In the genomic region with DNA sequence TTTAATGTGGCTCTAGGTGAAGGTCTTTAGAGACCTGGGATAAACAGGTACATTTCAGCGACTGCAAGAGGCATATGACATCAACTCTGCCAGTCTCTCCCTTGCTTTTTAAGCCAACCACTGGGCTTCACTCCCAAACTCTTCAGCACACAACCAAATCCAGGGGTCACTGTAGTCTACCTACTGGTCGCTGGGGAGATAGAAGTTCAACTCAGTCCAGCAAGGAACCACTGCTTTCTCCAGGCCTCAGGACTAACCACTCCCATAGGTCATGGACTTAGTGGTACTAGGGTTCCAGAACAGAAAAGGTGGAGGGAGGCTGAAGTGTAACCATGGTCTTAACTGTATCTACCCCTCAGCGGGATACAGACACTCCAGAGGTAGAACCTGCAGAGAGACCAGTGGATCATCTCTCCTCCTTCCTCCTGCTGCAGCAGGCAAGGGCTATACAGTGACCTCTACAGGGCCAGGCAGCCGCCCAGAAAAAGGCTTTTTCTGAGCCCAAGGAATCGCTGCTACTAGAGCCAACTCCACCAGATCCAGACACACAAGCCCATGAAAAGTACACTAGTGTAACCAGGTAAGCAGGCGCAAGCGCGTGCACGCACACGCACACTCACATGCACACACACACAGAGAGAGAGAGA, we compare ENCODE assay signal across 8 mouse cellular contexts. TPM values are rescaled to one million over a fixed set of nuclear protein-coding genes. Genes with fewer than 3 reads are reported as not detected.
DNase-seq lines count a peak whose midpoint lies in the region; ATAC-seq and TF ChIP-seq lines count a peak whose summit lies in the region.

No protein-coding gene starts in this region.

- H3K27me3 ChIP-seq in embryonic facial prominence, embryonic 15.5 days = no peaks in the 10 kb centered on the region
- 0 out of 2 replicates have a peak, but pooled peaks cover 3% of the 10 kb centered on the region for H3K27me3 ChIP-seq in intestine, embryonic 14.5 days (replicated peaks; ENCODE audit: control insufficient read depth, insufficient read depth, low read length)
- H3K27me3 ChIP-seq in myocyte (ENCODE audit: control insufficient read depth, insufficient read depth, insufficient read length) = no peaks in the 10 kb centered on the region

- H3ac ChIP-seq in myocyte (ENCODE audit: control insufficient read depth, insufficient read length) = no peak overlapping the region

- DNase-seq in kidney, postnatal 10 days = peak; percentile 43
- DNase-seq in kidney, adult 11 months = no peak
- DNase-seq in intestine, embryonic 14.5 days (ENCODE audit: low spot score) = no peak
- no peak for DNase-seq in urinary bladder, adult 2 months (ENCODE audit: low spot score)
- DNase-seq in frontal cortex, postnatal 36 days (ENCODE audit: low spot score in 2 of 2) = no peak
- no peak for DNase-seq in gastrocnemius, postnatal 36 days

- no peak for ATAC-seq in embryonic facial prominence, embryonic 15.5 days (ENCODE audit: insufficient number of reproducible peaks, low FRiP score, low TSS enrichment, low read depth)
- ATAC-seq in intestine, embryonic 14.5 days (replicated peaks; ENCODE audit: low FRiP score, low TSS enrichment, low read depth) = no peak

- 0 out of 2 replicates have a peak overlapping the region, but pooled peaks have one; percentile 55 for H3K27ac ChIP-seq in embryonic facial prominence, embryonic 15.5 days (replicated peaks)
- no peak overlapping the region for H3K27ac ChIP-seq in intestine, embryonic 14.5 days (ENCODE audit: low read depth)

- intact Hi-C loops in gastrocnemius, postnatal 36 days (cut with DNase I) = no loop called here

- TF ChIP-seq POLR2A in myocyte (IDR thresholded peaks at IDR 0.05; ENCODE audit: insufficient read length, low read depth) = no peak

- H3K4me1 ChIP-seq in embryonic facial prominence, embryonic 15.5 days = peaks cover 47% of the 10 kb centered on the region
- peaks cover 20% of the 10 kb centered on the region for H3K4me1 ChIP-seq in intestine, embryonic 14.5 days (replicated peaks; ENCODE audit: control insufficient read depth, insufficient read depth, low read length)

- peak overlapping the region; percentile 80 for H3K4me3 ChIP-seq in embryonic facial prominence, embryonic 15.5 days (replicated peaks)
- peak overlapping the region; percentile 79 for H3K4me3 ChIP-seq in intestine, embryonic 14.5 days (ENCODE audit: low read depth, low read length)
- peak overlapping the region; percentile 5 for H3K4me3 ChIP-seq in myocyte

- WGBS in embryonic facial prominence, embryonic 15.5 days = 81% methylated on average over 10 of the region's 10 CpGs
- WGBS in intestine, embryonic 14.5 days = 67% methylated on average over 10 of the region's 10 CpGs

- H3K4me2 ChIP-seq in embryonic facial prominence, embryonic 15.5 days (replicated peaks) = peak overlapping the region; percentile 91
- H3K4me2 ChIP-seq in intestine, embryonic 14.5 days (ENCODE audit: low read length) = peak overlapping the region; percentile 97
- peak overlapping the region; percentile 87 for H3K4me2 ChIP-seq in myocyte (ENCODE audit: low read depth)

- H3K79me2 ChIP-seq in myocyte (ENCODE audit: control insufficient read depth, insufficient read depth) = no peaks in the 10 kb centered on the region

- no peaks in the 10 kb centered on the region for H3K9me3 ChIP-seq in embryonic facial prominence, embryonic 15.5 days (replicated peaks)
- no peaks in the 10 kb centered on the region for H3K9me3 ChIP-seq in intestine, embryonic 14.5 days (ENCODE audit: control insufficient read depth, low read length)

- no peak overlapping the region for H3K9ac ChIP-seq in embryonic facial prominence, embryonic 15.5 days
- H3K9ac ChIP-seq in intestine, embryonic 14.5 days (ENCODE audit: low read length) = no peak overlapping the region

- H3K36me3 ChIP-seq in embryonic facial prominence, embryonic 15.5 days = peaks cover 8% of the 10 kb centered on the region; the same call in 1 of the 2 replicates
- H3K36me3 ChIP-seq in intestine, embryonic 14.5 days (ENCODE audit: control insufficient read depth, insufficient read depth, low read length) = no peaks in the 10 kb centered on the region
- H3K36me3 ChIP-seq in myocyte (ENCODE audit: control insufficient read depth, insufficient read depth) = no peaks in the 10 kb centered on the region

TF ChIP-seq in myocyte, 11 proteins besides CTCF, POLR2A, EP300 and RAD21:
- no peak for TF ChIP-seq USF1 (IDR thresholded peaks at IDR 0.05; ENCODE audit: low read depth)
- no peak for TF ChIP-seq E2F4 (IDR thresholded peaks at IDR 0.05; ENCODE audit: insufficient read depth)
- TF ChIP-seq CEBPB (IDR thresholded peaks at IDR 0.05; ENCODE audit: insufficient read depth, poor library complexity, severe bottlenecking) = no peak
- no peak for TF ChIP-seq MYOD1 (IDR thresholded peaks at IDR 0.05; ENCODE audit: control insufficient read depth in 1 of 3, insufficient read length in 2 of 3, low read depth in 2 of 3)
- no peak for TF ChIP-seq TCF12 (IDR thresholded peaks at IDR 0.05; ENCODE audit: insufficient read depth, poor library complexity, severe bottlenecking)
- TF ChIP-seq SRF (IDR thresholded peaks at IDR 0.05; ENCODE audit: control insufficient read depth, insufficient read length, low read depth) = no peak
- no peak for TF ChIP-seq MYOG (IDR thresholded peaks at IDR 0.05; ENCODE audit: control insufficient read depth in 1 of 3, insufficient read depth in 1 of 3, insufficient read length in 2 of 3, low read depth in 2 of 3)
- no peak for TF ChIP-seq REST (IDR thresholded peaks at IDR 0.05; ENCODE audit: insufficient read depth, insufficient read length)
- TF ChIP-seq MAX (IDR thresholded peaks at IDR 0.05; ENCODE audit: low read depth) = no peak
- TF ChIP-seq TCF3 (IDR thresholded peaks at IDR 0.05; ENCODE audit: insufficient read length, low read depth) = no peak
- TF ChIP-seq POLR2AphosphoS2 (IDR thresholded peaks at IDR 0.05; ENCODE audit: insufficient read length, low read depth) = no peak

RNA-seq across cellular contexts. Expression of a gene that starts 1.3 kb away (rescaled TPM):
- polyA plus RNA-seq in embryonic facial prominence, embryonic 15.5 days (2015; fragmentation: Nextera tagmentation; extraction: Ambion mirVana) = 64.4 and 65.9 TPM in 2 replicates
- 51.7 and 58.2 TPM in 2 replicates for polyA plus RNA-seq in intestine, embryonic 14.5 days (2014; fragmentation: Nextera tagmentation; extraction: Ambion mirVana)
- 19.1 TPM for polyA plus RNA-seq in myocyte (2012; fragmentation: generic; extraction: Trizol)
- 59.2 and 63.5 TPM in 2 replicates for polyA plus RNA-seq in urinary bladder, adult 2 months (2012; rRNA removed)
- total RNA-seq in gastrocnemius, postnatal 36 days (2021) = 10 to 100 TPM; 27.1 to 36.9 TPM

RNA-seq across cellular contexts. Expression of a gene that starts 9.4 kb away (rescaled TPM):
- 0.36 and 0.56 TPM in 2 replicates for polyA plus RNA-seq in embryonic facial prominence, embryonic 15.5 days (2015; fragmentation: Nextera tagmentation; extraction: Ambion mirVana)
- not detected in 2 replicates for polyA plus RNA-seq in intestine, embryonic 14.5 days (2014; fragmentation: Nextera tagmentation; extraction: Ambion mirVana)
- not detected for polyA plus RNA-seq in myocyte (2012; fragmentation: generic; extraction: Trizol)
- 0.62 and 0.80 TPM in 2 replicates for polyA plus RNA-seq in urinary bladder, adult 2 months (2012; rRNA removed)
- not detected for total RNA-seq in gastrocnemius, postnatal 36 days (2021)

RNA-seq across cellular contexts. Expression of a gene that starts 16.4 kb away (rescaled TPM):
- polyA plus RNA-seq in embryonic facial prominence, embryonic 15.5 days (2015; fragmentation: Nextera tagmentation; extraction: Ambion mirVana) = 22.2 and 25.3 TPM in 2 replicates
- 18.6 and 22.9 TPM in 2 replicates for polyA plus RNA-seq in intestine, embryonic 14.5 days (2014; fragmentation: Nextera tagmentation; extraction: Ambion mirVana)
- 20.2 TPM for polyA plus RNA-seq in myocyte (2012; fragmentation: generic; extraction: Trizol)
- 21.7 and 22.0 TPM in 2 replicates for polyA plus RNA-seq in urinary bladder, adult 2 months (2012; rRNA removed)
- 1 to 10 TPM; 2.3 TPM for total RNA-seq in gastrocnemius, postnatal 36 days (2021)

RNA-seq across cellular contexts. Expression of a gene that starts 16.4 kb away (rescaled TPM):
- 57.8 and 64.4 TPM in 2 replicates for polyA plus RNA-seq in embryonic facial prominence, embryonic 15.5 days (2015; fragmentation: Nextera tagmentation; extraction: Ambion mirVana)
- polyA plus RNA-seq in intestine, embryonic 14.5 days (2014; fragmentation: Nextera tagmentation; extraction: Ambion mirVana) = 55.8 and 59.3 TPM in 2 replicates
- 49.5 TPM for polyA plus RNA-seq in myocyte (2012; fragmentation: generic; extraction: Trizol)
- polyA plus RNA-seq in urinary bladder, adult 2 months (2012; rRNA removed) = 95.3 and 112 TPM in 2 replicates
- 10 to 100 TPM; 74.9 to 76.8 TPM for total RNA-seq in gastrocnemius, postnatal 36 days (2021)

RNA-seq across cellular contexts. Expression of a gene that starts 20.6 kb away (rescaled TPM):
- polyA plus RNA-seq in embryonic facial prominence, embryonic 15.5 days (2015; fragmentation: Nextera tagmentation; extraction: Ambion mirVana) = 23.8 and 26.8 TPM in 2 replicates
- 28.0 and 30.6 TPM in 2 replicates for polyA plus RNA-seq in intestine, embryonic 14.5 days (2014; fragmentation: Nextera tagmentation; extraction: Ambion mirVana)
- 49.7 TPM for polyA plus RNA-seq in myocyte (2012; fragmentation: generic; extraction: Trizol)
- 42.9 and 54.2 TPM in 2 replicates for polyA plus RNA-seq in urinary bladder, adult 2 months (2012; rRNA removed)
- total RNA-seq in gastrocnemius, postnatal 36 days (2021) = 10 to 100 TPM; 18.0 to 18.5 TPM

Comparison
In these comparisons a context has a peak if more than half of its experiments do, and no peak if none do; other contexts are left out.
1. H3K4me3 ChIP-seq: peak in every context shown above with its lines; median percentile 80 in embryonic facial prominence, embryonic 15.5 days; 79 in intestine, embryonic 14.5 days; 5 in myocyte.